Mouse (Mus musculus): ENCODE results near the gene Stil.

Gene Stil

DNA sequence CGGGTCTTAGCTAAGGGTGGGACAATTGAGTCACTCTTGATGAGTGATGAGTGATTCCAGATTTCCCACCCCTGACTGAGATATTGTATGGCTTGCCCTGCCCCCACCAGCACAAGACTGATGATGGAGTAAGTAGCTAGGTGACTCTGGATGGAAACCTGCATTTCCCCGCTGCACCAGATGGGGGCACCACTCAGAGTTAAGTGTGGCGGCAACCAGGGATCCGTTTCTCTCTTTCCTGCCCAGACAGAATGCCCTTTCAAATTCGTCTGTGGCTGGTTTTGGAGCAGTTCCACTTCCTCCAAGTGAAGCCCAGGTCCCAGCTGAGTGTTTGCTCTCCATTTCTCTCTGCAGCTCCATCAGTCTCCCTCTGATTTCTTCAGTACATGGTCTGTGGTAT is 47.8 kb downstream of the Stil start:
- no peak for DNase-seq (ENCODE audit: extremely low read depth, insufficient read length, low spot score)

DNA sequence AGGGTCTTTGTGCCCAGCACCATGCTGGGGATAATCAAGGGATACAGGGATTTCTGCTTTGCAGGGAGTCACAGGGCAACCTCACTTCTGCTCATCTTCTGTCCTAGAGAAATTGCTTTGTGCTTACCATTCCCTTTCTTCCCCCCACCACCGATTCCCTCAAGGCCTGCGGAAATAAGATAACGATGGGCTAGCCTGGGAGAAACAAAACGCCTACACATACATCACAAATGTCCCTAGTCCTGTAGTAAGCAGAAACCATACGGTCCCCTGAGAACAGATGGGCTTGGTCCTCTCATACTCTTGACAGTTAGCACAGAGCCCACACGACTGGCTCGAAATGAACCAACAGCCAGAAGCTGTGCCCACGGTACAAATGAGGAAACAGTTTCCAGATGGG is 48.2 kb downstream of the Stil start:
- no peak for DNase-seq (ENCODE audit: extremely low read depth, insufficient read length, low spot score)

DNA sequence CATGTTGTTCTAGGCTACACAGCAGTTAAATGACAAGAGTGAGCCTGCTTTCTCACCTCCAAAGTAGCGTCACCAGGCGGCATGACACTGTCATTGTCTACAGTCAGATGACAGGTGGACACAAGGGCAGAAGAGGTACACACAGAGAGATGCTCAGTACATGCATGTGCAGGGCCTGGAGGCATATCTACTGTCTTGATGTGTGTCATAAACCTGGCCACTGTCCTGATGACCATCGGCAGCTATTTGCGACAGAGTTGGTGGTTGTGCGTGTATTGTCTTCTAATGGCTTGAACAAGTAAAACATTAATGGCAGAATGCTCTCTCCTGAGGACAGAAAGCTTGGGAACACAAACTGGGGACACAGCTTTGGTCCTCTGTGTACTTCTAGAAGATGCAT is 51.3 kb downstream of the Stil start:
- DNase-seq (ENCODE audit: extremely low read depth, insufficient read length, low spot score) = no peak

DNA sequence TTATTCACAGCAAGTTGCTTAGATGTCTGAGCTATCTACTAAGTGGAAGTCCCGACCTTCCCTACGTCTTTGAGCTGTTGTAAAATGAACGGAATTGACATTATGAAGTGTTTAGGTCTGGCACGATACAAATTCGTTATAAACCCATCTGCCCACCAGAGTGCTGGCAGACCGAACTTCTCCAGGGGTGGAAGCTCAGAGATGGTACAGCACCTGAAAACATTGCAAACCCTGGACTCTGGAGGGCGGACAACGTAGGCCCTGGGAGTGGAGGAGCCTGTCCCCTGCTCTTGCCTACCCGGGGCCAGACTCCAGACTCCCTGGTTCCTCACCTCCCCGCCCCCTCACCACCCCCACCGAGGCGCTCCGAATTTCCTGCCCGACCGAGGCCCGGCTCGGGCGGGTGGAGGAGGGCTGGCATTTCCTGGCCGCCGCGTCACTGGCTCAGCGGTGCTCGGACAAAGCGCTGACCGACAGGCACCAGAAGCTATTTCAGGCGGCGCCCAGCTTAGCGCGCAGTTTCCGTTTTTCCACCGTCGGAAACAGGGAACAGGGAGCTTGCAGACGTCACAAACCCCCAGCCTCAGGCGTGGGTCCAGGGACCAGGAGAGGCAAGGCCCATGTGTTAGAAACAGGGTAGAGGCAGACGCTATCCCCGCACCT is 52.5 kb downstream of the Stil start:
- no peak for DNase-seq (ENCODE audit: extremely low read depth, insufficient read length, low spot score)

DNA sequence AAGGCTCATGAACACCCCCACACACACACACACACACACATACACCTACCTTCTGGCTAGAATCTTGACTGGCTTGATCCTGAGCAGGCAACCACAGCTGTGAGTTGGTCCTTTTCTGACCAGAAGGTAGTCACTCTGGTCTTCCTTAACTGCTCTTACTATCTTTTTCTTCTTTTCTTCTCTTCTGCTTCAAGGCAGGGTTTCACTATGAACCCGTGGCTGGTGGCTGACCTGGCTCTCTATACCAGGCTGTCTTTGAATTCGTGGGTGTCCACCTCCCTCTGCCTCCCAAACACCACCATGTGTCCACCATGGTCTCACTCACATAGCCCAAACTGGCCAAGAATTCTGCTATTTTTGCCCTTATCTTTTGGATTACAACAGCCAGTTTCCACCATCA is 55.1 kb downstream of the Stil start:
- no peak for DNase-seq (ENCODE audit: extremely low read depth, insufficient read length, low spot score)

DNA sequence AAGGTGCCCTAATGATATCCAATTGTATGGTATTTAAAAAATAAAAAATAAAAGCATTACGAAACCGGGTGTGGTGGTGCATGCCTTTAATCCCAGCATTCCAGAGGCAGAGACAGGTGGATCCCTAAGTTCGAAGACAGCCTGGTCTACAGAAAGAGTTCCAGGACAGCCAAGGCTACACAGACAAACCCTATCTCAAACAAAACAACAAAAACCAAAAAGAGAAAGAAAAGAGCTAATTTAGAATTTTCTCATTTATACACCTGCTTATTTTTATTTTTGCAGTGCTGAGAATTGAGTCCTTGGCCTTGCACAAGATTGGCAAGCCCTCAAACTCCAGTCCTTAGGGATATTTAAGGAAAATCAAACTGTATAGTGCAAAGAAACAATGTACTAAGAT is 55.7 kb downstream of the Stil start:
- no peak for DNase-seq (ENCODE audit: extremely low read depth, insufficient read length, low spot score)

DNA sequence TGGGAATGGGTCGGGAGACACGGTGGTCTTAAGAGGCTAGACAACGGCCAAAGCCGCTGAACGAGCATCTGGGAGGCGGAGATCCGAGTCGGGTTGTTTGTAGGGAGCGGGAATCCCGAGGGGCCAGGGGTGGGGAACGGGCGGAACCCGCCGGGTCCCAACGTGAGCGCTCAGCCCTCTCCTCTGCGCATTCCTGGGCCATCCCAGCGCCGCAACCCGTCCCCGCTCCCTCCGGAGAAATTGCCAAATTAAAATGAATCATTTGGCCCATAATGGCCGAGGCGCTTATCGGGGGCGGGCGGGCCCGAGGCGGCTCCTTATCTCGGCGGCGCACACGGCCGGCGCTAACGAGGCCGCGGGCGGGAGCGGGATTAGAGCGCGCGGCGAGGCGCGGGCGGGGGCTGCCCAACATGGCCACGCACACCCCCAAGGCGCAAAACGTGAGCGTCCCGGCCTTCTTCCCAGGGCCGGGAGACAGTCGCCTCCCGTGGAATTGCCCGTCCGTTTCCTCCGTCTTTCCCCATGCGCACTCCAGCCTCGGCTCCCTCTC is 56.5 kb downstream of the Stil start, which contains the start of gene Tal1:
Gene Tal1 (plus strand): TSS at position 56 of the 550 bp plus-strand sequence.
- no peak for DNase-seq (ENCODE audit: extremely low read depth, insufficient read length, low spot score)

DNA sequence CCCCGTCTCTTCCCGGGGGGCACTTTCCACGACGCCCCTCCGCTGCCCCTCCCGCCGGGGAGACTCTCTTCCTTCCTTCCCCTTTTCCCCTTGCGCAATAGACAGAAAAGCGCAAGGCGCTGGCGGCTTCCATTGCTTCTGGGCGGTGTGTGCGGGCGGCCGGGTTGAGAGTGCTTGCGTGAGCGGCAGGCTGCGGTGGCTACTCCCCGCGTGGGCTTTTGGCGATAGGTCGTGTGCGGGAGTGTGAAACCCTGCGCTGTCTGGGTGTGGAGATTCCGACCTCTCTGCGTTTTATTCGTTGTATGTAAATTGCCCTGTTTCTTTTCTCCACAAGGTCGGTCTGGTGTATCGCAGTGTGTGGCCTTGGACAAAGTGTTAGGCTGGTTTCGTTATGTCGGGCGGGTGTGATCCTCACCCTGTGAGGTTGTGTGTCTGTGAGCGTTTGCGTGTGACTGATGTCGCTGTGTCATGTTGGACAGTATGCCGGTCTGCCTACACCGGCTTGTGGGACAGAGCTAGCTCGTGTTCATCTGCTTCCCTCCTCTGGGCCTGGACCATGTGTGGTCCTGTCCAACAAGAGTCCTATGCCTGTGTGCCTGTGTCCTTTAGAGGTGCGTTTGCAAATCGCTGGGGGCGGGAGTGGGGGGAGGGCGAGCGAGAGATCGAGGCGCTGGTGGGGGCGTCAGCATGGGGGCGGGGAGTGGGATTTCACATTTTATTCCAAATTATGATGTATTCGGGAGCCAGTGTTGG is 57.1 kb downstream of the Stil start:
- no peak for DNase-seq (ENCODE audit: extremely low read depth, insufficient read length, low spot score)

DNA sequence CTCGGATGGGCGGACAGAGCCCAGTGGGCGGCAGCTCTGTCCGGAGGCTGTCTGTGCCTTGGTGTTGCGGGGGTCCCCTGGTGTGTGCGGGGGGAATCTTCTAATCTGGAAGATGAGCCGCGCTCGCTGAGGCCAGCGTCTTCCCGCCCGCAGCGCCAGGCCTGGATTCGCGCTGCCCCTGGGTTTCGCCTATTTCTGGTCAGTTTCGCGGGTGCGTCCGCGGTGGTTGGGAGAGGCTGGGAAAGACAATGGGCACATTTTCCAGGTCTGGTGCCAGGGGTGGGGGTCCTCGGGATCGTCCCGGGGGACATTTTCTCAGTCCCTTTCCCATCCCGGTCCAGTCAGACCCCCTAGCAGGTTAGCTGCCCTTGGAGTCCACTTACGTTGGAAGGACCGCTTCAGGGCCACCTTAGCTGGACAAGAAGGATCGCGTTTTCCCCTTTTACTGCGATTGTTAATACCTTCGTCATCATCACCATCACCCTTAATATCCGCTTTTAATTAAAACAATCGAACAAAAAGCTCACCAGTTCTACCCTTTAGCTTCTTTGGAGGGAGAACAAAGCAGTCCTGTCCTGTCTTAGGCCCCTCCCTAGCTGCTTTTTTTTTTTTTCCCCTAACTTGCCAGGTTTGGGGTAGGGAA is 57.8 kb downstream of the Stil start:
- DNase-seq (ENCODE audit: extremely low read depth, insufficient read length, low spot score) = no peak

DNA sequence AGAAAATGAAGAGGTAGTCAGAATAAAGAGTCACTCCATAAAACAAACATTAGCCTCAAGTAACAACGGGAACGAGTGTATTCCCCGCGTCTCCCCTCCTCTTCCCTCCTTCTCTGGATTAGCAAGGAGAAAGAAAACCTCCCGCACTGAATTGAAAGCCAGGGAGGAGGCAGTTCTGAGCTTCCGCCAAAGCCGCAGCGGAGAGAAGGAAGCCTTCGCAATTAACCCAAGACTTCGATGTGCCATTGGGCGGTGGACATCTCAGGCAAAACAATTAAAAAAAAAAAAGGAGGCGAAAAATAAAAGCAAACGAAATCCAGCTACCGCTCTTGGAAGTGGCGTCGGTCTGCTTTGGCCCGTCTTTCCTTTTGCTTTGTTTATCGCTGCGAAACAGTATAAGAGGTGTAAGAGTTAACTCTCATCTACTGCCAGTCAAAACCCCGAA is 58.4 kb downstream of the Stil start:
- DNase-seq (ENCODE audit: extremely low read depth, insufficient read length, low spot score) = no peak

DNA sequence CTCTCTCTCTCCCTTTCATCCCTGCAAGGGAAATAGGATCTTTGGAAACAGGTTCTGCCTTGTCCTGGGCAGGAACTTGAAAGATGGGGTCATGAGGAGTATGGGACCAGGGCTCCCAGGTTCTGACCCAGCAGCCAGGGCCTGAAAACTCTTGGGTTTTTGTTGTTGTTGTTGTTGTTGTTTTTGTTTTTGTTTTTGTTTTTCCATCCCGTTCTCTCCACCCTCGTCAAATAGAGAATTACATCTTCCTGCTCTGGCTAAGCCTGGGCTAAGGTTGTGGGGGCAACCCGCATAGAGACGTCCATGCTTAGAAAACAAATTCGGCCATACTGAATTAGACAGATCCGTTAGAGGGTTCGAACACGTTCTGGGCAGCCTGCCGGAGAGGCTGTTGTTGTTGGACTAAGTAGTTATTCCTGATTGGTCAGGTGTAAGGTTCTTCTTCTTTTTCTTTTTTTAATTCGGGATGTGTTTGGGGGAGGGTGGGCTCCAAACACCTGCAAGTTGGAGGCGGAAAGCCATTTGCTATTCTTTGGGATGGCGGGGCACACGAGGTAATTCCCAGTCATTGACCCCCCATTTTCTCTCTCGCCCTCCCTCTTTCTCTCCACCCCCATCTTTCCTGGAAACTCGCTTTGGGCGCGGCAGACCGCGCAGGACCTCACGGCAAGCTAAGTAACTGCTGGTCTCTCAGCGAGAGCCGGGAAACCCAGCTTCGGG is 59.1 kb downstream of the Stil start:
- no peak for DNase-seq (ENCODE audit: extremely low read depth, insufficient read length, low spot score)

DNA sequence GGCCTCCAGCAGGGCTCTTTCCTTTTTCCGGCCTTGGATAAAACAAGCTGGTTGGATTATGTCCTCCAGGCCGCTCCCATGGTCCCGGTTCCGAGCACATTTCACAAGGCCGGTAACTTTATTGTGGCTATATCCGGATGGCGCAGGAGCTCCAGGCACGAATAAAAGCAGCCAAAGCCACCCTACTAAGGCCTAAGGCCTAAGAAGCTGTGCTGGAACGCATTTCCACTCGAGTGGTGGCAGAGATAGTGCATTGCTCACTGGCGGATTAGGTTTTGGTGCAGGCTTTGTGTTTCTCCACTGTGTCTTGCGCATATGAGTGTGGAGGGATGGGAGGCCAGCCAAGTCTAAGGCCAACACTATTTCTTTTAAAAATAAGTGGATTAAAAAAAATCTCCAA is 59.9 kb downstream of the Stil start:
- DNase-seq (ENCODE audit: extremely low read depth, insufficient read length, low spot score) = no peak

DNA sequence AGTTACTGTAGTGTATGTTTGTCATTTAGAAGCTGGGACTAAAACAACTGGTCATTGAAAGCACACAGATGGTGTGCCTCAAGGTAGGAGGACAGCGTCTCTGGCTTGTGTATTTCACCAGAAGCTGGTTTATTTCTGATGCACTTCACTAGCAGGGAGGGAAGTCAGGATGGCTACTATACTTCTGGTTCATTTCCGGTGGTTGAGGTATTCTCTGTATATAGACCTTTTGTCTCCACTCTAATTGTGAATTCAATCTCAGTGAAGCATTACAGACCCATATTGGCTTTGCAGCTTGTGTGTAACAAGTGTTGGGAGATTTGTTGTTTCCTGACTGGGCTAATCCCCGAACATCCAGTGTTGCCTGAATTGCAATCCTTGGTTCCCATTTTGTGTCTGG is 60.8 kb downstream of the Stil start:
- no peak for DNase-seq (ENCODE audit: extremely low read depth, insufficient read length, low spot score)

DNA sequence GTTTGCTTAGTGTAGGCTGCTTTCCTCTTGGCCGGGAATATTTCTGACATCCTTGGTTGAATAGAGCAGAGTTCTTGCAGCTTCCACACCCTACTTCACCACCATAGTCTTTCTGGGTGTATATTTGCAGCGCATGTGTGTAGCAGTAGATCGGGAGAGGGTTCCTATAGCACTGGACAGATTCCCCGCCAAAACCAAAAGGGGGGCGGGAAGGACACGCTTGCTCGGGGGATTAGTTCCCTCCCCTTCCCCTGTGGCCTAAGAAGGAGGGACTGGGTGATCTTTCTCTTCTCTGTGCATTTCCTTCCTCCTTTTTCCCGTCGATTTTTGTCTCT is 62.5 kb downstream of the Stil start:
- no peak for DNase-seq (ENCODE audit: extremely low read depth, insufficient read length, low spot score)

DNA sequence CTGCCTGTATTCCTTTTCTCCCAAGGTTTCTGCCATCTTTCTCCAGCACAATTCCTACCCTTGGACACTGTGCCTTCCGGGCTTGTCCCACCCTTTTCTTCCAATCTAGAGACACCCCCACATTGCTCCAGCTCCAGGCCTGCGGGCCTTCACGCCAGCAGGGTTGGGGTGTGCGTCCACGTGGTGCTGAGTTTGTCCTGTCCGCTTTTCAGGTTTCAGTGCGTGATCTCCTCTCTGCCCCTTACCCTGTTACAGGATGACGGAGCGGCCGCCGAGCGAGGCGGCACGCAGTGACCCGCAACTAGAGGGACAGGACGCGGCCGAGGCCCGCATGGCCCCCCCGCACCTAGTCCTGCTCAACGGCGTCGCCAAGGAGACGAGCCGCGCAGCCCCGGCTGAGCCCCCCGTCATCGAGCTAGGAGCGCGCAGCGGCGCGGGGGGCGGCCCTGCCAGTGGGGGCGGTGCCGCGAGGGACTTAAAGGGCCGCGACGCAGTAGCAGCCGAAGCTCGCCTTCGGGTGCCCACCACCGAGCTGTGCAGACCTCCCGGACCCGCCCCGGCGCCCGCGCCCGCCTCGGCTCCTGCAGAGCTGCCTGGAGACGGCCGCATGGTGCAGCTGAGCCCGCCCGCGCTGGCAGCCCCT is 63.0 kb downstream of the Stil start:
- DNase-seq (ENCODE audit: extremely low read depth, insufficient read length, low spot score) = no peak

DNA sequence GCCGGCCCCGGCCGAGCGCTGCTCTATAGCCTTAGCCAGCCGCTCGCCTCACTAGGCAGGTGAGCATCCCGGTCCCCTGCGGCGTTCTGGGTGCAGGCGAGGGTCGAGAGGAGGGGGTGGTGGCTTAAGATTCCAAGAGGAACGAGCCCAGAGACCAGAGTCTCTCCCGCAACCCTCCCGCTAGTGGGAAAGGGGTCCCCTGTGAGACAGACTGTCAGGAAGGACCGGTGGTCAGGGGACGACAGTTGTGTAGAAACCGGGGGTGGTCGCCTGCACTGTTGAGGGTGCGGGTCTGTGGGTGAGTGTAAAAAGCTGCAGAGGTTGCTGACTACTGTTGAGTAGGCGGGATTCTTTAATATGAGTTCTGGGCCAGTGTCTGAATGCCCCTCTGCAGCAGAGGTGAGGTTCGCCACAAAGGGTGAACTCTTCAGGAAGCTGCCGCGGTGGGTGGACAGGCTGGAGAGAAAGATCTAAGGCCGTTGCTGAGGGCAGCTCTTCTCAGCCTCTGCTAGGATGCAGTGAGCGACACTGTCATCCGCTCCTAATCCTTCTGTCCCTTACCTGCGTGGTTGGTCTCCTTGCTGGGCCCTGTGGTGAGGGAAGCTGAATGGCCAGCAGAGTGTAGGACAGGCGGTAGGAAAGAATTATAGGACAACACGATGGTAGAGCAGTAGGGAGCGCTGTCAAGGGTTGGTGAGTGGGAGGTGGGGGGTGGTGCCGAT is 63.7 kb downstream of the Stil start:
- no peak for DNase-seq (ENCODE audit: extremely low read depth, insufficient read length, low spot score)

DNA sequence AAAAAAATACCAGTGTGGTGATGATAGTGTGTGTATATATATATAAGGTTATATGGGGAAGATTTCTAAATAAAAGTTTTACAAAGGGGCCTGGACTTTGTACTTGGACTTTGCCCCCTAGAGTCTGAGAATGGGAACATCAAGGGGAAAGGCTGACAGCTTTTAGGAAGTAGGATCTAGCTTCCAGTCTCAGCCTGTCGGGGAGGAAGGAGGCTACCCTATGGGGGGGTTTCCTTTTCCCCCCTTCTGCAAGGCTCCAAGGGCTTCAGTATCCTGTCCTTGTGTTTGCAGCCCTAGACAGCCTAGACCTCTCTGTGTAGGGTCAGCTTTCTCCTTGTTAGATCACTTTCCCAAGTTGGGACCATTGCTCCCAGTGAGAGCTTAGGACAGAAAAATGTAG is 71.7 kb downstream of the Stil start:
- DNase-seq (ENCODE audit: extremely low read depth, insufficient read length, low spot score) = no peak

DNA sequence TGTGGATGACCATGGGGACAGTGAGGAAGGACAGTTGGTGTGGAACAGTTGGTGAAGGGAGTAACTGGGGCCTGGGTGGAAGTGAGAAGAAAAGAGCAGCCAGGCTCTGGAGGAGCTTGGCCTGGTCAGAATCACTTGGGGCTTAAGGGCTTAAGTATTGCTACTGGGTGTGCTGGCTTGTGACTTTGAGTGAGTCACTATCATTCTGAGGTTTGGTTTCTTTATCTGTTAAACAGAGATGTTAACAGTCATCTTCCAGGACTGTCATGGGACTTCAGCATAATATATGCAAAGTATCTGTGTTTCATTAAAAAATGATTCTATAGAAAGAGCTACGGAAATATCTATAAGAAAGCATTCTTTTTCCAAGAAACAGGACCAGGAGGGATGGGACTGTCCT is 74.8 kb downstream of the Stil start:
- DNase-seq (ENCODE audit: extremely low read depth, insufficient read length, low spot score) = no peak

DNA sequence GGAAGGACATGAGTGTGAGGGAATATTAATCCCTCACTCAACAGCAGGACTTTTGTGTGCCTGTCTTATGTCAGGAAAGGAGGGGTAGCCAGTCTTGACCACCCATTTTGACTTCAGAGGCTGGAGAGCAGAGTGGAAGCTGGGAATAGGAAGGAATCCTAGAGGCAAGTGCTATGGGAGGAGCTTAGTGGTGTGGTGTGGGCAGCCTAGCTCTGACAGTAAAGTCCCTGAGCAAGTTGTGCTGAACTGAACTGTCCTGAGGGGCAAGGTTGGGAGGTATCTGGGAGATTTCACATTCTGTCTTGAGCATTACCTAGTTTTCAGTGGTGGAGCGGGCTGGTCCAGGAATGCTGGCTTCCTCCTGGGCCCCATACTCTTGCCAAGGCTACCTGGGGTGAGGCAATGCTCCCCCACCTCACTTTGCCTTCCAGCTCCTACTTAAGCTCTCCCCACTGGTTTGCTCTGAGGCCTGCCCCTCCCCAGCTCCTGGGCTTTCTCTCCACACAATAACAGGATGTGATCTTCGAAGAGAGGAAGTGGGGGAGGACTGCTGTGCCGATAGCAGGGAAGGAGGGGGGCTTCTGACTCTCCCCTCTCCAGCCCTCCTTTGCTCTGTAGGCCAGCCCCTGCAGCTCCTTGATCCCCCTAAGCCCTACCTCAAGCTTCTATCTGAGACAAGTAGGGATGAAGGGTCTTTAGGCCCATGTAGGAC is 75.4 kb downstream of the Stil start:
- no peak for DNase-seq (ENCODE audit: extremely low read depth, insufficient read length, low spot score)

All from 3134 (cell line).